Mouse (Mus musculus) testis, postnatal 10 days (tissue): ENCODE measurements at regions not wholly inside any gene's neighbourhood (a gene's known extent, or its start where the extent isn't known, plus 50 kb on each side); places are given as distances from the start of the nearest gene placed in this dataset.

ENCODE experiments used
- DNase-seq: peaks from one replicate; pipeline ENCODE4 v3.0.0; 2021; ENCODE audit warnings: low spot score

DNA sequence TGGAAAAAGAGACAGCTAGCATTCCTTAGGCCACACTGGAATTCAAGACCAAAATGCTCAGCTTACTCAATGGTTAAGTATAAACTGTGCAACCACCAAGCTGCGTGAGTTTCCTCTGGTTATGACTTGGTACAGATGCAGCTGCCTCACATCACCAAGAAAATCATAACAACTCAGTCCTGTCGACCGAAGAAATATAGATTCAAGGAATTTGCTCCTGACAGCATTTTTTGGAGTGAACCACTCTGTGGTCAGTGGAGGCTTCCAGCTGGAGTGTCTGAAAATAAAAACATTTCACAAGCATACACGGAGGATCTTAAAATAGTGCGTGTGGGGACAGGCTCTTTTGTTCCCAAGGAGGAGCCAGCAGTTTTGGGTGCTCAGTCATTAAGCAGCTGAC is 253.8 kb downstream of the Bckdhb start:
- DNase-seq, result no peak

DNA sequence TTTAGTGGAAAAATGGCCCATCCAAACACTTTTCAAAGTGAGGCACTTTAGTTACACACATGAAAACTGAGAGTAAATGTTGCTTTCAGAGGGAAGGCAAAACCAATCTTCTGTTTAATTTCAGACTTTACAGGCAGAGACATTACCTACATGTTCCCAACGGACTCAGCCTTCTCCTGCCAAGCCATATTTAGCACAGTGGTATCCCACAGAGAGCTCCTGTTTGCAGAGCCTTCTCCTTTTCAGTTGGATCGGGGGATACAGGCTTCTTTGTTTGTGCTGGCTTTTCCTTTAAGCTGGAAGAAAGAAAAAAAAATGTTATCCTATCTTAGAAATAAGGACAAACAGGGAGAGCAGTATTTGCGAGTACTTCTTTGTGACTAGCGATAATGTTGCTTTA is 254.3 kb downstream of the Bckdhb start:
- DNase-seq, result no peak

DNA sequence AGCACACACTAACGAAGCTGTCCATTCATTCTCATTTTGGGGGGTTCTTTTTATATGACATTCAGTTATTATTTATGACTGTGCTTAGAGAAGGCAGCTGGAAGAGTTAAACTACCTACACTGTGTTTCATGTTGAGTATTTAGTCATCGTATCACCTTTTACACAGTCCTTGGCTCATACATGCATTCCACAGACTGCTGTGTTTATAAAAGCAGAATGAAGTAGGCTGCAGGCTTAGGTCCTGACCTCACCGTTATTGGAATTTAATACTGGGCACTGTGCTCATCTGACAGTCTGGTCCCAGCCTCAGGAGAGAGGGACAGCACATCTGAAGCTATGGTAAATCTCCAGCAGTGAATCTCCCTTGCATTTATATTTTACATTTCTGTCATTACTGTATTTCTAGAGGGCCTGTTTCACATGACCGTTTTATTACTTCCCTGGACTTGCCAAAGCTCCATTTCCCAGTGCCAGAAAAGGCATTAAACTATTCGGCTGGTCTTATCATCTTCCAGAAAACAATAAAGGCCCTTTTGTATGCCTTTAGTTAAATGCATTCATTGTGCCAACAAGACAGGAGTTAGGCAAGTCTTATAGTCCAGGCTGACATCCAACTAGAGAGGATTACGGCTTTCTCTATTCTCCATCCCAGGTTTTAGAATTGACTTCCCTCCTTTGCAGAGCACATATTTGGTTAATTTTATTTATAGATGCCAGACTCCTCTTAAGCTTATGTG is 258.9 kb downstream of the Bckdhb start:
- no peak for DNase-seq

DNA sequence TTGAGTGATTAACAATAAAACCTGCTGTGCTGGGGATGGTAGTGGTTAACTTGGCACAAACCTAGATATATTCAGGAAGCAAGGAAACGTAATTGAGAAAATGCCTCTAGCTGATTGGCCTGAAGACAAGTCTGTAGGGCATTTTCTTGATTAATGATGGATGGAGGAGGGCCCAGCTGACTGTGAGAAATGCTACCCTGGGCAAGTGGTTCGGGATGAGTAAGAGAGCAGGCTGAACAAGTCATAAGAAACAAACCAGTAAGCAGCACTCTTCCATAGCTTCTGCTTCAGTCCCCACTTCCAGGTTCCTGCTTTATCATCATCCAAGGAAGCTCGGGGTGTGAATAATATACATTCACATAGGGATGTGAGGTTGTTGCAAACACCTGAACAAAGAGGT is 262.6 kb downstream of the Bckdhb start:
- no peak for DNase-seq

DNA sequence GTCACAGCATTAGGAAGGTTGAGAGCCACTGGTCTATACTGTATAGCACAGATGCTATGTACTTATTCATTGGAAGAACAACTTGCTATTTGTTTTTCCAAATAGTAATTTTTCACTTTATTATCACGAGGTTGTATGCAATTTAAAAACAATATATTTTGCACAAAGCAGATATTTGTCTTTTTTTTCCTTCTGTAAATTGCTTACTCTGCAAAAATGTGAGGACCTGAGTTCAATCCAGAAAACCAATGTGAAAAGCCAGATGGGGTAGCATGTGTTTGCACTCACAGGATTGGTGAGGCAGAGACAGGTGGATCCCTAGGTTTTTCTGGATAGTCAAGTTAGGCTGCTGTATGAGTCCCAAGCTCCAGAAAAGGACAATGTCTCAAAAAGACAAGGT is 268.5 kb downstream of the Bckdhb start:
- no peak for DNase-seq

DNA sequence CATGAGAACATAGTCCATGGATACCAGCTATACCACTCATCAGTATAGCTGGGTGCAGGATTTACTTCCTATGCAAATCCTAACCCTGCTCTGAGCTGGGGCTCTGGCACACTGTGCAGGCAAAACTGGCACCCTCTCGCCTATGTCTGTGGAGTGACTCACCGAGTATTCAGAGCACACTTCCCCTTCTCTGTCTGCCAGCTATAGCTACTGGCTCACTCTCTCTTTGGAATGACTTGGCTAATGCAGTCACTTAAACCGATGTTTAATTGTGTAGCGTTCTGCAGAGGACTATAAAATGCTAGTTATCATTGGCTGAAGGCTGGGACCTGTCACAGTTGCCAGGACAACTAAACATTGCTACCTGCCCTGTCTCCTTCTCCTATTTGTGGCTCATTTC is 269.8 kb downstream of the Bckdhb start:
- DNase-seq, result no peak

DNA sequence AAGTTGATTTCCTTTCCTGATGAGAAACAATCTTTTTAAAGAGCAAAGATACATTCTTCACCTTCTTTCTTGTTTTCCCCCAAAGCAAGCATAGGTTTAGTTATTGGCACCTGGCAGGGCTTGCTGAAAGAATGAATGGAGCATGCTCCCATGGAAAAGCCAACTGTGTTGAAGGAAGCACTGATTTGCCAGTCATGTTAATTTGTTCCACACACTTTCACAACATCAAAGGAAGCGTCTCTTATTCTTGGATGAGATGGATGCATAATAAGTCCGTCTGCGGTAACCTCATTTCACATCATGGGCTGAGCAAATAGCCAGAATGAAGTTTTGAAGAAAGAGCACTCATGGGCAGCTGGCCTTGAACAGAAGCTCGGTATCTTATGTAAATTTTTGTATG is 270.4 kb downstream of the Bckdhb start:
- no peak for DNase-seq

DNA sequence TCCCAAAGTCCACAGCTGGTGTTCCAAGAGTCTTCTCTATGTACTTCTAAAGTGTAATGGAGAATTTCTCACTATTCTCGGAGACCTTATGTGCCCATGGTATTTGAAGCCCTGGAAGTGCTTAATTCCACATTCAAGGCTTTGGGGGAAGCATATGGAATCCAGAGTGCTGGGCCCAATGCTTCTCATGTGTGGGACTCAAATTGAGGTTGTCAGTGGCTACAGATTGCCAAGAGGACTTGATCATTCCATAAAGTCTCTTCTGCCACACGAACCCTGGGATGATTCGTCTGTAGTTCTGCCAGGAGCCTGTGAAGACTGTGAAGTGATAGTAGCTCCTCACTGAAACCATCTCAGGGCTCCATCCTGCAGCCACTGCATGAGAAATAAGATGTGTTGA is 275.3 kb downstream of the Bckdhb start:
- no peak for DNase-seq

DNA sequence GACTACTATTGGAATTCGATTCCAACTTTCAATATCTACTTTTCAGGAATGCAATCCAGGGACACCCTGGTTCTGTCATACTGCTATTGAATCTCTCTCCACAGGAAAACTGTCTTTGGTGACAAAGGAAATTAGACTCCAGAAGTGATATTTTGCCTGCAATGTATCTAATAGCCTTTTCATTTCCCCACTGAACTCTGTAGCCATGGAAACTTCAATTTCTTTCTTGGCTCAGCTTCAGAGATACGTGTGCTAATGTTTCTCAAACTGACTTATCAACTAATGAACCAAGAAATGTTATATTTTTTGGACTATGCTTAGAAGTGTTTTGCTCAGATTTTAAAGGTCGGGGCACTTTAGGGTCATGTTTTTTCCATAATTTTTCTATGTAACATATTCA is 279.1 kb downstream of the Bckdhb start:
- no peak for DNase-seq

DNA sequence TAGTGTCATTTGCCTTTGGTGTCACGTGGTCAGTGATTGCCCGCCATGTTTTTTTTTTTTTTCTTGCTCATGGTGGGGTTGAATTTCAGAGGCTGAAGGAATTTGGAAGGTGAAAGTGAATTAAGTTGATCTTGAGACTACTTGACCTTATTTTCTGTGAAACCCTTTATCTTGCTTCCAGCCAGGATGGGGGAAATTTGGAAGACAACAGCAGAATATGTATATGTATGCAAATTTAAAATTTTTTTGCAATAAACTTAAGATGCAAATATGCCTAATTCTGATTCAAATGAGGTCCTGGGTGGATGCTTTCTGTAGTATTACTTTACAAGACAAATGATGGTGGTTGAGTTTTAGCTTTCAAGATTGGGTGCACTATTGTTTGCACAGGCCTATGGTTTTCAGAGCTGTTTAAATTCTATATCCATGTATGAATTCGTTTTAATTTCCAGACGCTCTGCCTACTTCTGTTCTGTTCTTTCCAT is 315.6 kb downstream of the Bckdhb start:
- DNase-seq, result no peak

DNA sequence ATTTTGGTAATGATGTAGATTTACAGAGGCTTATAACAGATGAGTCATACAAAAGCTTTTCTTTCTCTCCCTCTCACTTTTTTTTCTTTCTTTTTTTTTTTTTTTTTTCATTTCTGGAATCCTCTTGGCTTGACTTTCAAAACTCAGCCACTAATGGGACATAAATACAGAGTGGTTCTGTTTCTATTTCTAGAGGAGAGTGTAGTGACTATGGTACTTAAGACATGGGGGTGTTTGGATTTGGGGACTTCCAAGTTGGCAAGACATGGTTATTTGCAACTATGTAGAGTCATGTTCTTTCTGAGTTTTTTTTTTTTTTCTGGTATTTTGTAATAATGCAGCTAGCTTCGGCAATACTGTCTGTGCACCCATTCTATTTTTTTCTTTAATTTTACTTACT is 324.8 kb downstream of the Bckdhb start:
- DNase-seq, result no peak

DNA sequence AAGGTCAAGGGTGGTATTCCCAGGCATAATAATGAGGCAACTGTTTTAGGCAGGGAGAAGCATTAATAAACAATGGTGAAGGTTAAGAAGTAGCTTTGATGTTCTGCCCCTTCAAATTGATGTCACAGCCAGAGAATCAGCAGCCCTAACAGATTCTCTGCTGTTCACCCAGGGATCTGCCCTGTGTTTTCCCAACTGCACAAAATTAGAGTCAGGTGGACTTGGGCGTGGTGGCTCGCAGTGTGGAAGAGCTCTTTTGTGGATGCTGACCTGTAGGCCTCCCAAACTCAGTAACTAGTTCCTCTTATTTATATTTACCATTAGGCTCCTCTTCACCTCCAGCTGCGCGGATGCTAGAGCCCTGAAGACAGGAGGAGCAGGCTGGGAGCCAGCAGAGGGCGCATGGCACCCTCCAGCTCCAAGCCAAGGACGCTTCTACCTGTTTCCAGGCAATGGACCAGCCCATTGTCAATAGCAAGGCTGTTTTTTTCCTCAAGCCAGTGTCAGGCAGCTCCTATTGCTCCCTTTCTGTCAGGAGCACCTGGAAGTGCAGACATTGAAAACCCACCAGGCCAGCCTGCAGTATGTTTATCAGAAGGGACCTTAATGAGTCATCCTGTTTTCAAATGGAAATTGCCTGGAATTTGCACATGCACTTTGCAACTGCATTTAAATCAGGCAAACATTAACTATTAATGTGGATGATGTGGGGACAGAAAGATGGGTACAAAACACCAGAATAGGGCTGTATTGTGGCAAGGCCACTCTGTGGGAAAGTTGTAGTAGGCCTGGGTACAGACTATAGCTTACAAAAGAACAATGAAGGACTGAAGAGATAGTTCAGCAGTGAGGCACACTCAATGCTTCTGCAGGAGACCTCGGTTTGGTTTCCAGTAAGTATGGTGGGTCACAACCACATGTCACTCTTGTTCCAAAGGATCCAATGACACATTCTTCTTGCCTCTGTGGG is 328.4 kb downstream of the Bckdhb start:
- peak; percentile 61 for DNase-seq

DNA sequence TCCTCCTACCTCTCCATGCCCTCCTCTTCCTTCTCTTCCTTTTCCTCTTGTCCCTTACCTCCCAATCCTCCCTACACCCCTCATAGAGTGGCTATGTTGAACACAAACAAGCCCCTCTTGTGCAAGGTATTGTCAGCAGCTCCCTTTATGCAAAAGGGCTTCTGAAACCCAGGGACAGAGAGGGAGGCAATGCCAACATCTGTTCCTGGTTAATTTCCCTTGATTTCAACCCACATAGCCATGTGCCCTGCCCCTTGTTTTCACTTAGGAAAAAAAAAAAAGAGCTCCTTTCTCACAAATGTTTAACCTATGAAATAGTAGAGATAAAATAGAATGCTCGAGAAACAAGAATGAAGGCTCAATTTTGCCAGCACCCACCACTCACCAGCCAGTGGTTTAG is 333.5 kb downstream of the Bckdhb start:
- DNase-seq, result no peak

DNA sequence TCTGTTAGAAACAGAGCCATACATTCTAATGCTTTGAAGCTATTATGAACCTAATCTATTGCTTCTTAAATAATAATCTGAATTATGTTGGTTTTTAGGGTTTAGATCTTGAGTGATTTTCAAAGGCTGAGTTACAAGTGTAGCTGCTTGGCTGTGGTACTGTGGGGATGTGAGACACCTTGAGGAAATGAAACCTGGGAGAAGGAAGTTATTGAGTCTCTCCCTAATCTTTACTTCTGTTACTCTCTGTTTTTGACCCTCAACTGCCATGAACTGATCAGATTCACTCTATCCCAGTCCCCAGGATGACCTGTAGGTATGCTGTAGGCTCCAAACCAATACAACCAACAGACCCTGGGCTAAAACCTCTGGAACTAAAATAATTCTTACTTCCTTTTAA is 334.8 kb downstream of the Bckdhb start:
- DNase-seq, result no peak

DNA sequence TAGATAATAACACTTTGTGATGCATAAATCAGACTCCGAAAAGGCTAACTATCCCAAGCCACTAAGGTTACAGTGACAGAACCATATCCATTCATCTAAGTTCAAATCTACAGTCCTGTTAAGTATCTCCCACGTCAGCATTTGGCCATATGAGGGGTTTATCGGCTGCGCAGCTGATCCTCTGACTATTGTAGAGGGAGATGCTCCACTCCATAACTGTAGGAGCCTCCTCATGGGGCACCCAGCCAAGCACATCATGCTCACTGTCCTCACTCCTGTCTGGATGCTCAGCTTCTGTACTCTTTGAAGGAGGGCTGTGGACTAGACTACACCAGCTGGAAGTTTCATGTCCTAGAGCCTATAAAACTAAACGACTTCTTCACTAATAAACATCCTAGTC is 337.2 kb downstream of the Bckdhb start:
- peak; percentile 46 for DNase-seq

DNA sequence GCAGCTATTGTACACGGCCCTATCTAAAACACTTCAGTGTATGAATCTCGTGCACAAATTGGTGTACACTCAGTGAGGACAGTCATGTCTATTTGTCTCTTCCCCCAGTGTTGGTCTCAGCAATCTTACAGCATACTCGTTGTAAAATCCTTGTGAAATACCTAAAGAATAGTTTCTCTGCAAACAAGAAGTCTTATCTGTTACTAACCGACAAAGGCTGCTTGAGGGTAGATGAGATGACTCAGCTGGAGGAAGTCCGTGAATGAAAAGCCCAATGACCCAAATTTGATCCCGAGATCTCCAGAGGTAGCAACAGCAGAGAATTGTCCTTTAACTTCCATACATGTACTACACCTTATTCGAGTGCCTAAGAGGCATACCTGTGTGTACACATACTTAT is 342.0 kb downstream of the Bckdhb start:
- no peak for DNase-seq

DNA sequence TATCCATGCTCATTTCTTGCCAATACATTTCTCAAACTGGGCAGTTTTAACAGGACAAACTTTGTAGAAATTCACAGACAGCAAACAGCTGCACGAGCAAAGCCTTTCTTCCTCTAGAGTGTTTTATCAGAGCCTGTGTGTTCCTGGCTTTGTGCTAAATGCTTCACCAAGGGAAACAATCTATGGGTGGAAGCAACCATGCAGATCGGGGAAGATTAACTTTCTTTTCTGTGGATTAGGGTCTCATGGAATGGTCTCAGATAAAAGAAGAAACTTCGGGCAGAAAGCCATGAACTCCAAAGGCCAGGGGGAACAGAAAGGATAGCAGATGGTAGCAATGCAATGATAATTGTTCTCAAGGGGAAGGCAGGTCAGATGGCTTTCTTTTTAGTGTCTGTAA is 349.7 kb downstream of the Bckdhb start:
- DNase-seq, result no peak

DNA sequence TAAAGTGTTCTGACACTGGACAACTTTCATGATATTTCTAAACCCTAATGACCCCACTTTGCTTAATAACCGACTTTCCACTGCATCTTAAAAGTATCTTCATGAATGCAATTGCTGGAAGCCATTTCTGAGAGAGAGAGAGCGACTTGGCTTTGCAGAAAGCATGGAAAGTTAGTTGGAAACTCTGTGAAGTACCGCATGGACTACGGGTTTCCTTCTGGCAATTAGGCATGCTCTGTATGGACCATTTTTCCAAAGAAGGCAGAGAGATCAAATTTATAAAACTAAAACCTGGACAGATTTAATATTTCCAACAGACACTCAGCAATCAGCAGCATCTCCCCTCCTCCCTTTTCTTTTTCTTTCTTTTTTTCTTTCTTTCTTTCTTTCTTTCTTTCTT is 353.4 kb downstream of the Bckdhb start:
- no peak for DNase-seq

DNA sequence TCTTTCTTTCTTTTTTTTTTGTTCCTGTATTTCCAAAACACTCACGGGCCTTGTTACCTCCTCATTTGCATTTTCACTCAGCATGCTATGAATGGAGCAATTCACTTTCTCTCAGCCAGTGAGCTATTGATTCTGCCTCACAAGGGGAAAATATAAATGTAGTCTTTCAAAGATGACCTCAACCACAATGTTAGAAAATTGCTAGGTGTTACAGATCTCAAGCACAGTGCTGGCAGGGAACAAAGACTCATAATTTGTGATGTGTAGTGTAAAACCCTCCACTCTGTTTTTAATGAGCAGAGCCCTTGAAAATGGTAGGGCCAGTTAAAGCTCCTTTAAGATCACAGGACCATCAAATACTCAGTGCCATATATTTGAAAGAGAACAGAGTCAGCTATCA is 353.8 kb downstream of the Bckdhb start:
- DNase-seq, result no peak

DNA sequence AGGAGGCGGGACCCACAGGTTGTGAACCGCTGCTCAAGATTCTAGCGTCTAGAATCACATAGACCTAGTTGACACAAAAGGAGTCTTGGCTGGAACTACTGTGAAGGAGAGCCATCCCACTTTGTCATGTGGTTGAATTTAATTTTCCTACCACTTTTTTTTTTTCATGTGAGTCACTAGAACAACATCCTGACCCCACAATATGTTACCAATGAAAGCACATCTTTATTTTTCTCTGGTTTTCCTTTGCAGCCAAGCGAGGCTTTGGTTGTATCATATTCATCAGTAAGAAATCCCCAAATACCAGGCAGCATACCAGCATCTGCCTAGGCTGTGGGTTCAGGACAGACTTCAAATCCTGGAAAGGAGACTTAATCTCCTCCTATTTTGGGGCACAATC is 356.0 kb downstream of the Bckdhb start:
- no peak for DNase-seq

DNA sequence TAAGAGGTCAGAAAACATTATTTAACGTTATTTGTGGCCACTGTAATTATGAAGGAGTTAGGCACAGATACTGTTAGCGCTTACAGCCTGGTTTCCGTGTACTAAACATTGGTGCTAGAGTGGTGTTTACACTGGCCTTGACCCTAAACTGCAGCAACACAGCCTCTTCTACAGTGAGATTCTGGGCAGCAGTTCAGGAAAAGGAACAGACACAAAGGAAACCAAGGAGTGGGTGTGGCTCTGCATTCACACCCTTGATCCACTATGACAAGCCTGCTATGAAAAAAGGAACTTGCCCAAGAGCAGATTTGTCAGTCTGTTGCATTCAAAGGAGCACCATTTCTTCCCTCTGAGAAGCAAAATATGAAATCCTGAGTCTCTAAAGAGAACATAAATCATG is 356.7 kb downstream of the Bckdhb start:
- no peak for DNase-seq

DNA sequence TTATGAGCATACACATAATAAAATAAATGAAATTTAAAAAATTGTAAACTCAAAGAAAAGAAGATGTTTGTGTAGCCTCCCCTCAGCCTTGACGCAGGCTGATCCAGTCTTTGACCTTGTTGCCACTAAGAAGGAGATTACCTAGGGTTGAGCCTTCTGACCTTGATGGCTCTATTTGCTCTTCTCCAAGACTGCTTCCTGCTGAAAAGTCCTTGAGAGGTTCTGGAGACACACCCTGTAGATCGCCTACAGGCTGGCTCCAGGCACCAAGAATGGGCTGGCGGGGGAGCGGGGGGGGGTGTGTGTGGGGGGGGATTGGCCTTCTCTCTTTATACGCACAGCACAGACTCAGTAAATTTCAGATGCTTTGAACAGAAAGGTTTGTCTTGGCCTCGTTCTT is 358.4 kb downstream of the Bckdhb start:
- DNase-seq, result no peak

DNA sequence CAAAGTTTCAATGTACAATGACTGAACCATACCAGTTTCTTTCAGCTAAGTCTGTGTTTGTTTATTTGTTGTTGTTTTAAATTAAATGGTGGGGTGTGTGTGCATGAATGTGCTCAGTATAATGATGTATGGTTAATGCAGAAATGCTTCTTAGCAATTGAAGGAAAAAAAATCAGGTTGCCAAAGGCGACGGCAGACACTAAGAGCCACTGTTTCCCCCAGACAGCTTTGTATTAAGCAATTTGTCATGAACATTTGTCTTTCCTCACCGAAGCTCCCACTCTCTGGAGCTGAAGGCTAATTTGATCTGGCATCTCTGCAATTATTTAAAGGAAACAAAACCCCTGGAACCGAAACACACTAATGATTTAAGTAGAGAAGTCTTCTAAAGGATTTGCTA is 360.7 kb downstream of the Bckdhb start:
- no peak for DNase-seq
